Mouse (Mus musculus): ENCODE results near the gene Sult4a1.

Gene Sult4a1

GRCm38 (mm10) chr15:84096051-84096450, 9.5 kb downstream of the Sult4a1 start:
- no peak for DNase-seq (ENCODE audit: low read depth, low spot score)

- DNase-seq (ENCODE audit: low read depth, low spot score), result no peak
Observed at GRCm38 (mm10) chr15:84094921-84095320, 10.6 kb downstream of the Sult4a1 start.

- DNase-seq (ENCODE audit: low read depth, low spot score), result no peak
Observed at GRCm38 (mm10) chr15:84086775-84087174, 18.8 kb downstream of the Sult4a1 start.

GRCm38 (mm10) chr15:84086364-84086763, 19.2 kb downstream of the Sult4a1 start:
- no peak for DNase-seq (ENCODE audit: low read depth, low spot score)

- DNase-seq (ENCODE audit: low read depth, low spot score), result no peak
Observed at GRCm38 (mm10) chr15:84080069-84080468, 25.5 kb downstream of the Sult4a1 start.

GRCm38 (mm10) chr15:84079519-84079918, 26.0 kb downstream of the Sult4a1 start:
- peak; percentile 69 for DNase-seq (ENCODE audit: low read depth, low spot score)

- peak; percentile 63 for DNase-seq (ENCODE audit: low read depth, low spot score)
Observed at GRCm38 (mm10) chr15:84078667-84079066, 26.9 kb downstream of the Sult4a1 start.

- no peak for DNase-seq (ENCODE audit: low read depth, low spot score)
Observed at GRCm38 (mm10) chr15:84077151-84077550, 28.4 kb downstream of the Sult4a1 start.

GRCm38 (mm10) chr15:84074705-84075185, 30.8 kb downstream of the Sult4a1 start:
- DNase-seq (ENCODE audit: low read depth, low spot score), result no peak

GRCm38 (mm10) chr15:84073911-84074704, 31.4 kb downstream of the Sult4a1 start:
- no peak for DNase-seq (ENCODE audit: low read depth, low spot score)

GRCm38 (mm10) chr15:84073058-84073457, 32.5 kb downstream of the Sult4a1 start:
- DNase-seq (ENCODE audit: low read depth, low spot score), result no peak

GRCm38 (mm10) chr15:84072226-84072625, 33.3 kb downstream of the Sult4a1 start:
- DNase-seq (ENCODE audit: low read depth, low spot score), result peak; percentile 73

- DNase-seq (ENCODE audit: low read depth, low spot score), result no peak
Observed at GRCm38 (mm10) chr15:84070116-84070676, 35.4 kb downstream of the Sult4a1 start.

GRCm38 (mm10) chr15:84069455-84070050, 36.0 kb downstream of the Sult4a1 start:
- no peak for DNase-seq (ENCODE audit: low read depth, low spot score)

GRCm38 (mm10) chr15:84065701-84066100, 39.9 kb downstream of the Sult4a1 start:
- DNase-seq (ENCODE audit: low read depth, low spot score), result no peak

- peak; percentile 70 for DNase-seq (ENCODE audit: low read depth, low spot score)
Observed at GRCm38 (mm10) chr15:84065140-84065539, 40.4 kb downstream of the Sult4a1 start, which contains the start of gene Efcab6. Efcab6 (minus strand) TSS chr15:84065379.

GRCm38 (mm10) chr15:84058841-84059240, 46.7 kb downstream of the Sult4a1 start:
- DNase-seq (ENCODE audit: low read depth, low spot score), result no peak

GRCm38 (mm10) chr15:84056083-84056482, 49.5 kb downstream of the Sult4a1 start:
- no peak for DNase-seq (ENCODE audit: low read depth, low spot score)

GRCm38 (mm10) chr15:84053859-84054258, 51.7 kb downstream of the Sult4a1 start:
- DNase-seq (ENCODE audit: low read depth, low spot score), result peak; percentile 81

- no peak for DNase-seq (ENCODE audit: low read depth, low spot score)
Observed at GRCm38 (mm10) chr15:84053240-84053639, 52.3 kb downstream of the Sult4a1 start.

GRCm38 (mm10) chr15:84052390-84052789, 53.2 kb downstream of the Sult4a1 start:
- peak; percentile 44 for DNase-seq (ENCODE audit: low read depth, low spot score)

GRCm38 (mm10) chr15:84049570-84049969, 56.0 kb downstream of the Sult4a1 start:
- no peak for DNase-seq (ENCODE audit: low read depth, low spot score)

- no peak for DNase-seq (ENCODE audit: low read depth, low spot score)
Observed at GRCm38 (mm10) chr15:84045562-84045961, 60.0 kb downstream of the Sult4a1 start.

Measured in telencephalon, adult 2 months (tissue).